Mouse (Mus musculus) forebrain, postnatal 0 days (tissue): ENCODE results near the gene Nxf3. TPM values are rescaled to one million over a fixed set of nuclear protein-coding genes. Genes with fewer than 3 reads are reported as not detected.
"Not testable (repeated sequence)": the region's sequence is repeated elsewhere in the genome, so short reads cannot be mapped to it uniquely, and the experiment has no call there.

Experiments used
- ATAC-seq: fragments of 200-750 bp; cut with Nextera tagmentation; 2 replicates; pipeline ENCODE4 v1.8.0; 2017; ENCODE audit warnings: mild to moderate bottlenecking, moderate library complexity
- DNase-seq: peaks from one replicate; pipeline ENCODE4 v3.0.0-alpha.2; 2015
- H3K27ac ChIP-seq: fragments of 300-500 bp; sonication (generic); 2 replicates; pipeline ENCODE4 v1.5.1; 2014; ENCODE audit warnings: low read depth, mild to moderate bottlenecking, antibody characterized with exemption, low read length, moderate library complexity, mixed read lengths
- H3K27me3 ChIP-seq: fragments of 300-500 bp; sonication (generic); 2 replicates; pipeline ENCODE4 v1.6.1; 2014; ENCODE audit warnings: mild to moderate bottlenecking, low read length, mixed read lengths; ENCODE audit not compliant: insufficient read depth
- H3K36me3 ChIP-seq: fragments of 300-500 bp; sonication (generic); 2 replicates; pipeline ENCODE4 v1.6.1; 2014; ENCODE audit warnings: mild to moderate bottlenecking, moderate library complexity; ENCODE audit not compliant: insufficient read depth
- H3K4me1 ChIP-seq: fragments of 300-500 bp; sonication (generic); 2 replicates; pipeline ENCODE4 v1.6.1; 2014; ENCODE audit warnings: antibody characterized with exemption; ENCODE audit not compliant: insufficient read depth
- H3K4me2 ChIP-seq: fragments of 300-500 bp; sonication (generic); 2 replicates; pipeline ENCODE4 v1.6.1; 2014; ENCODE audit warnings: low read depth, mild to moderate bottlenecking, moderate library complexity
- H3K4me3 ChIP-seq: fragments of 300-500 bp; sonication (generic); 2 replicates; pipeline ENCODE4 v1.5.1; 2014; ENCODE audit warnings: low read depth, low read length, mixed read lengths
- H3K9ac ChIP-seq: fragments of 300-500 bp; sonication (generic); 2 replicates; pipeline ENCODE4 v1.6.1; 2014; ENCODE audit warnings: mild to moderate bottlenecking
- H3K9me3 ChIP-seq: fragments of 300-500 bp; sonication (generic); 2 replicates; pipeline ENCODE4 v1.6.1; 2016; ENCODE audit warnings: low read length
- CTCF ChIP-seq: sonication (generic); IDR thresholded peaks from 2 replicates; pipeline ENCODE4 v1.5.1; 2016; ENCODE audit warnings: antibody characterized with exemption, control low read depth, low read depth
- WGBS: fragments of 180-500 bp; shearing (Covaris S2); extraction: QIAGEN DNeasy Blood & Tissue Kit; methylation state at CpG from one replicate; pipeline ENCODE4 v1.1.7; 2014; 5-methylcytosine and 5-hydroxymethylcytosine counted together
- polyA plus RNA-seq: library from polyadenylated mRNA; unstranded; fragments of >200 nt; fragmentation: Nextera tagmentation; extraction: Ambion mirVana; gene quantifications from 2 replicates; pipeline ENCODE4 v1.2.1, GENCODE M21; 2015
- total RNA-seq: library from RNA; depleted of rRNA; stranded (reverse); fragments of >200 nt; gene quantifications from 2 replicates; pipeline ENCODE4 v1.2.3, GENCODE M21; 2014; rRNA removed

The Nxf3 gene
- total and polyA plus RNA-seq, 2 experiments from 2014 or later = 0.27 TPM; not detected in 1

GRCm38 (mm10) chrX:136051219-136051618 lies 33.8 kb downstream of the Nxf3 start:
- H3K27me3 ChIP-seq = no peaks in the 10 kb centered on the region
- no peak overlapping the region for H3K27ac ChIP-seq
- TF ChIP-seq CTCF = no peak
- no peaks in the 10 kb centered on the region for H3K36me3 ChIP-seq
- 80% methylated on average over 2 of the region's 2 CpGs for WGBS
- no peak overlapping the region for H3K4me2 ChIP-seq
- no peak overlapping the region for H3K9ac ChIP-seq
- no peak overlapping the region for H3K4me3 ChIP-seq
- no peaks in the 10 kb centered on the region for H3K9me3 ChIP-seq
- ATAC-seq (no peak), DNase-seq (no peak)
- no peaks in the 10 kb centered on the region for H3K4me1 ChIP-seq

GRCm38 (mm10) chrX:136047528-136047927 lies 37.5 kb downstream of the Nxf3 start:
- H3K4me1 ChIP-seq = no peaks in the 10 kb centered on the region
- no peak overlapping the region for H3K4me2 ChIP-seq
- no peaks in the 10 kb centered on the region for H3K36me3 ChIP-seq
- no peaks in the 10 kb centered on the region for H3K9me3 ChIP-seq
- H3K27me3 ChIP-seq = no peaks in the 10 kb centered on the region
- peak; percentile 77 for TF ChIP-seq CTCF
- WGBS = 20% methylated on average over 5 of the region's 5 CpGs
- no peak overlapping the region for H3K9ac ChIP-seq
- ATAC-seq = peak; percentile 83
- no peak overlapping the region for H3K4me3 ChIP-seq
- DNase-seq = peak; percentile 87
- no peak overlapping the region for H3K27ac ChIP-seq

- WGBS = 80% methylated on average over 1 of the region's 1 CpGs
Observed at GRCm38 (mm10) chrX:136043726-136044125, 41.3 kb downstream of the Nxf3 start.

GRCm38 (mm10) chrX:136032799-136033763 lies 52.0 kb downstream of the Nxf3 start, which contains the start of gene Arxes1:
Arxes1 (plus strand) TSS chrX:136033367.
- H3K36me3 ChIP-seq, H3K27me3 ChIP-seq, H3K27ac ChIP-seq, DNase-seq, H3K9me3 ChIP-seq, H3K9ac ChIP-seq, H3K4me1 ChIP-seq: not testable (repeated sequence)
- H3K4me3 ChIP-seq = peak within 1 kb of the TSS; percentile 30
- ATAC-seq = peak; percentile 94
- H3K4me2 ChIP-seq = peak within 1 kb of the TSS; percentile 43
- WGBS = 20% methylated on average over 13 of the region's 49 CpGs

More at GRCm38 (mm10) chrX:136043726-136044125, 41.3 kb downstream of the Nxf3 start:
- ATAC-seq = no peak
- Histone ChIP-seq H3K4me3 (no peak overlapping the region), H3K4me1 (no peaks in the 10 kb centered on the region), H3K27me3 (no peaks in the 10 kb centered on the region), H3K36me3 (no peaks in the 10 kb centered on the region), H3K27ac (no peak overlapping the region), H3K4me2 (no peak overlapping the region), H3K9me3 (no peaks in the 10 kb centered on the region), H3K9ac (no peak overlapping the region)
- DNase-seq = no peak
- TF ChIP-seq CTCF = no peak

- H3K4me1 ChIP-seq = no peaks in the 10 kb centered on the region
- DNase-seq (no peak), ATAC-seq (no peak)
- H3K27me3 ChIP-seq = no peaks in the 10 kb centered on the region
- H3K4me2 ChIP-seq = no peak overlapping the region
- no peak overlapping the region for H3K9ac ChIP-seq
- H3K4me3 ChIP-seq = no peak overlapping the region
- no peaks in the 10 kb centered on the region for H3K36me3 ChIP-seq
- H3K27ac ChIP-seq = no peak overlapping the region
- WGBS = 46% methylated on average over 1 of the region's 1 CpGs
- no peaks in the 10 kb centered on the region for H3K9me3 ChIP-seq
- TF ChIP-seq CTCF = no peak
Observed at GRCm38 (mm10) chrX:136030331-136030730, 54.7 kb downstream of the Nxf3 start.

Other genes starting within 250 kb of the Nxf3 start
- gene Gprasp2, start 246.2 kb downstream of the Nxf3 start, total RNA-seq = 121 and 175 TPM in 2 replicates
- gene Gprasp2, start 246.2 kb downstream of the Nxf3 start, polyA plus RNA-seq = 105 and 155 TPM in 2 replicates
- gene Arxes2, start 91.4 kb downstream of the Nxf3 start, total RNA-seq = 179 and 211 TPM in 2 replicates
- 235 and 280 TPM in 2 replicates for gene Arxes2, start 91.4 kb downstream of the Nxf3 start, polyA plus RNA-seq
- 54.5 and 55.4 TPM in 2 replicates for gene Arxes1, start 51.9 kb downstream of the Nxf3 start, total RNA-seq
- 109 and 190 TPM in 2 replicates for gene Arxes1, start 51.9 kb downstream of the Nxf3 start, polyA plus RNA-seq
- 417 and 436 TPM in 2 replicates for gene Bex2, start 17.0 kb downstream of the Nxf3 start, total RNA-seq
- 952 and 965 TPM in 2 replicates for gene Bex2, start 17.0 kb downstream of the Nxf3 start, polyA plus RNA-seq
- gene Bex4, start 53.7 kb upstream of the Nxf3 start, total RNA-seq = 92.9 and 120 TPM in 2 replicates
- 204 and 211 TPM in 2 replicates for gene Bex4, start 53.7 kb upstream of the Nxf3 start, polyA plus RNA-seq
- gene Tceal8, start 87.1 kb upstream of the Nxf3 start, total RNA-seq = 112 and 117 TPM in 2 replicates
- 134 and 141 TPM in 2 replicates for gene Tceal8, start 87.1 kb upstream of the Nxf3 start, polyA plus RNA-seq
- gene Tceal5, start 118.6 kb upstream of the Nxf3 start, total RNA-seq = 14.2 and 14.9 TPM in 2 replicates
- 34.6 and 41.5 TPM in 2 replicates for gene Tceal5, start 118.6 kb upstream of the Nxf3 start, polyA plus RNA-seq
- 3.0 and 4.4 TPM in 2 replicates for gene Tceal7, start 129.5 kb upstream of the Nxf3 start, total RNA-seq
- gene Tceal7, start 129.5 kb upstream of the Nxf3 start, polyA plus RNA-seq = 4.6 and 4.9 TPM in 2 replicates
- gene Bex1, start 130.3 kb upstream of the Nxf3 start, total RNA-seq = 105 and 106 TPM in 2 replicates
- 288 and 297 TPM in 2 replicates for gene Bex1, start 130.3 kb upstream of the Nxf3 start, polyA plus RNA-seq
- gene Tceal9, start 159.8 kb upstream of the Nxf3 start, total RNA-seq = 182 and 203 TPM in 2 replicates
- gene Tceal9, start 159.8 kb upstream of the Nxf3 start, polyA plus RNA-seq = 263 and 323 TPM in 2 replicates
- gene Bex3, start 185.0 kb upstream of the Nxf3 start, total RNA-seq = 219 and 271 TPM in 2 replicates
- 782 and 828 TPM in 2 replicates for gene Bex3, start 185.0 kb upstream of the Nxf3 start, polyA plus RNA-seq